Mouse (Mus musculus) large intestine, adult 2 months (tissue): Measurements from ENCODE around the gene Mtcl1. TPM values are rescaled to one million over a fixed set of nuclear protein-coding genes. Genes with fewer than 3 reads are reported as not detected.
"Not testable (repeated sequence)": the region's sequence is repeated elsewhere in the genome, so short reads cannot be mapped to it uniquely, and the experiment has no call there.

ENCODE experiments used
- DNase-seq: peaks from one replicate; pipeline ENCODE4 v3.0.0-alpha.2; 2012; ENCODE audit warnings: low read depth, low spot score
- WGBS: fragments of 180-500 bp; shearing (Covaris S2); methylation state at CpG from one replicate; pipeline ENCODE4 v1.1.7; 2018; 5-methylcytosine and 5-hydroxymethylcytosine counted together
- polyA plus RNA-seq: library from polyadenylated mRNA; depleted of rRNA; stranded (reverse); fragments of >200 nt; gene quantifications from 2 replicates; pipeline ENCODE4 v1.2.3, GENCODE M21; 2012

Mtcl1 gene
- polyA plus RNA-seq, 1 experiment: 0.88 TPM

- WGBS: under 1% methylated on average over 133 of the region's 136 CpGs
- DNase-seq: no peak
Observed at GRCm38 (mm10) chr17:66448421-66449405, 837 bp downstream of the Mtcl1 start.

GRCm38 (mm10) chr17:66447978-66448377 lies 1.6 kb downstream of the Mtcl1 start:
- no peak for DNase-seq
- 11% methylated on average over 13 of the region's 13 CpGs for WGBS

GRCm38 (mm10) chr17:66447007-66447312 lies 2.6 kb downstream of the Mtcl1 start:
- whole genome bisulfite sequencing: 80% methylated on average over 7 of the region's 7 CpGs
- no peak for DNase-seq

- WGBS: 81% methylated on average over 7 of the region's 7 CpGs
Observed at GRCm38 (mm10) chr17:66446196-66447006, 3.1 kb downstream of the Mtcl1 start.

GRCm38 (mm10) chr17:66444059-66444700 lies 5.4 kb downstream of the Mtcl1 start:
- DNase-seq: no peak
- 68% methylated on average over 9 of the region's 9 CpGs for WGBS

More at GRCm38 (mm10) chr17:66446196-66447006, 3.1 kb downstream of the Mtcl1 start:
- no peak for DNase-seq

GRCm38 (mm10) chr17:66439888-66440287 lies 9.7 kb downstream of the Mtcl1 start:
- DNase-seq: no peak
- 87% methylated on average over 8 of the region's 8 CpGs for WGBS

GRCm38 (mm10) chr17:66439051-66439753 lies 10.3 kb downstream of the Mtcl1 start:
- no peak for DNase-seq
- 61% methylated on average over 11 of the region's 11 CpGs for WGBS

GRCm38 (mm10) chr17:66438137-66438536 lies 11.4 kb downstream of the Mtcl1 start:
- 89% methylated on average over 12 of the region's 12 CpGs for WGBS

GRCm38 (mm10) chr17:66436811-66437210 lies 12.7 kb downstream of the Mtcl1 start:
- WGBS: 71% methylated on average over 8 of the region's 8 CpGs
- no peak for DNase-seq

More at GRCm38 (mm10) chr17:66438137-66438536, 11.4 kb downstream of the Mtcl1 start:
- no peak for DNase-seq

GRCm38 (mm10) chr17:66435982-66436381 lies 13.6 kb downstream of the Mtcl1 start:
- DNase-seq: no peak
- 96% methylated on average over 15 of the region's 15 CpGs for WGBS

GRCm38 (mm10) chr17:66435007-66435406 lies 14.5 kb downstream of the Mtcl1 start:
- no peak for DNase-seq
- WGBS: 93% methylated on average over 14 of the region's 14 CpGs

- WGBS: 90% methylated on average over 7 of the region's 7 CpGs
- DNase-seq: no peak
Observed at GRCm38 (mm10) chr17:66434566-66434965, 15.0 kb downstream of the Mtcl1 start.

- 88% methylated on average over 4 of the region's 4 CpGs for WGBS
Observed at GRCm38 (mm10) chr17:66424601-66425000, 24.9 kb downstream of the Mtcl1 start.

GRCm38 (mm10) chr17:66419421-66419820 lies 30.1 kb downstream of the Mtcl1 start:
- 64% methylated on average over 8 of the region's 8 CpGs for WGBS
- DNase-seq: no peak

More at GRCm38 (mm10) chr17:66424601-66425000, 24.9 kb downstream of the Mtcl1 start:
- DNase-seq: not testable (repeated sequence)

- DNase-seq: no peak
- WGBS: 84% methylated on average over 4 of the region's 4 CpGs
Observed at GRCm38 (mm10) chr17:66417748-66418147, 31.8 kb downstream of the Mtcl1 start.

GRCm38 (mm10) chr17:66417329-66417728 lies 32.2 kb downstream of the Mtcl1 start:
- DNase-seq: no peak
- 43% methylated on average over 5 of the region's 5 CpGs for WGBS

GRCm38 (mm10) chr17:66416841-66417313 lies 32.7 kb downstream of the Mtcl1 start:
- DNase-seq: no peak
- 36% methylated on average over 14 of the region's 14 CpGs for WGBS

GRCm38 (mm10) chr17:66416436-66416835 lies 33.1 kb downstream of the Mtcl1 start:
- DNase-seq: no peak
- 55% methylated on average over 7 of the region's 7 CpGs for WGBS

- 90% methylated on average over 1 of the region's 1 CpGs for WGBS
- no peak for DNase-seq
Observed at GRCm38 (mm10) chr17:66414331-66414730, 35.2 kb downstream of the Mtcl1 start.
